Mouse (Mus musculus) olfactory bulb, adult 2 months (tissue): ENCODE measurements around the gene Sufu. TPM values are rescaled to one million over a fixed set of nuclear protein-coding genes. Genes with fewer than 3 reads are reported as not detected.

Experiments used
- H3K27ac ChIP-seq: fragments of 200-500 bp; 2 replicates; pipeline ENCODE4 v1.5.1; 2012; ENCODE audit warnings: low read depth, low read length; ENCODE audit not compliant: insufficient read depth
- H3K4me1 ChIP-seq: fragments of 200-500 bp; 2 replicates; pipeline ENCODE4 v1.6.1; 2012; ENCODE audit warnings: low read length; ENCODE audit not compliant: control insufficient read depth, insufficient read depth
- H3K4me3 ChIP-seq: fragments of 200-500 bp; 2 replicates; pipeline ENCODE4 v1.5.1; 2012; ENCODE audit warnings: mild to moderate bottlenecking, low read depth, low read length, moderate library complexity; ENCODE audit not compliant: insufficient read depth
- CTCF ChIP-seq: fragments of 200-500 bp; IDR thresholded peaks from 2 replicates; pipeline ENCODE4 v1.5.1; 2012; ENCODE audit warnings: low read depth, mild to moderate bottlenecking, low read length, moderate library complexity; ENCODE audit not compliant: insufficient read depth
- POLR2A ChIP-seq: fragments of 200-500 bp; IDR thresholded peaks from 2 replicates; pipeline ENCODE4 v1.6.1; 2012; ENCODE audit warnings: mild to moderate bottlenecking, low read depth, low read length, moderate library complexity; ENCODE audit not compliant: insufficient read depth
- WGBS: fragments of 180-500 bp; shearing (Covaris S2); methylation state at CpG from one replicate; pipeline ENCODE4 v1.1.7; 2018; 5-methylcytosine and 5-hydroxymethylcytosine counted together
- polyA plus RNA-seq: library from polyadenylated mRNA; stranded (reverse); fragments of >200 nt; gene quantifications from 2 replicates; pipeline ENCODE4 v1.2.4, GENCODE M21; 2012; ENCODE audit warnings: low replicate concordance; ENCODE audit not compliant: missing spikeins, insufficient read depth, insufficient read length

Sufu gene
- polyA plus RNA-seq, 1 experiment = not detected

- TF ChIP-seq CTCF (no peak), POLR2A (no peak)
- Histone ChIP-seq H3K27ac (no peak overlapping the region), H3K4me3 (no peak overlapping the region), H3K4me1 (peaks cover 20% of the 10 kb centered on the region)
- 71% methylated on average over 3 of the region's 3 CpGs for WGBS
Measured at GRCm38 (mm10) chr19:46516667-46517528, 120.2 kb downstream of the Sufu start.

DNA sequence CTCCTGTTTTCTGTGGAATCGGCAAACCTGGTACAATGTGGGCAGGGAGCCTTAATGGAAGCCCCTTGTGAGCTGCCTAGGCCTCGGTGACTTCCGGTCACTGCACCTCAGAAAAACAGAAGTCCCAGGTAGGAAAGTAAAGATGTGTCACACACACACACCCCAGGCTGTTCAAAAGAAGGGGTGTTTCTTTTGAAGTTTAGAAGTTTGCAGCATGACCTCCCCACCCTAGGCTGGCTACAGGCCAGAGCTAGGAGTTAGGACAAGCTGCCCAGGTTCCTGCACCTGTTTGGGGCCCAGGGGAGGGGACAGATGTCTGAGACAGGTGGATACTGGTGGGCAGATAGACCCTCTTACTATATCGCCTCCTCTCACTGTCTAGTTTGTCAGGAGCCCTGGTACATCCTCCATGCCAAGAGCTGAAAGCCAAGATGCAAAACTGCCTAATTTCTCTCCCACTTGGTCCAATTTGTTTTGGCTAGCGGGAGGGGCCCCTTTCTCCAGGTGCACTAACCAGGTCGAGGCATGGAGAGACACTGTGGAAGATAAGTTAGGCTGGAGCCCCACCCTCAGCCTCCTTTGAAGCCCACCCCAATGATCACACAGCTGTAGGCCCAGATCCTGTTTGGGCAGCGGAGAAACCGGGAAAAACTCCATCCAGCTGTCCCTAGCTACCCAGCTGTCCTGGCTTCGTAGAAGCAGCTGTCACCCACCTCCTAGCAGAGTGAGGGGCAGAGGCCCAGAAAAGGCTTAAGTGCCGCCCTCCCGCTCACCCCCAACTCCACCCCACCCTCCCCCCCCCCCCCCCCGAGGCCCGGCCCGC, 121.0 kb downstream of the Sufu start:
- WGBS = 32% methylated on average over 14 of the region's 14 CpGs
- TF ChIP-seq POLR2A (no peak), CTCF (no peak)
- no peak overlapping the region for H3K27ac ChIP-seq
- no peak overlapping the region for H3K4me3 ChIP-seq
- peaks cover 23% of the 10 kb centered on the region for H3K4me1 ChIP-seq

DNA sequence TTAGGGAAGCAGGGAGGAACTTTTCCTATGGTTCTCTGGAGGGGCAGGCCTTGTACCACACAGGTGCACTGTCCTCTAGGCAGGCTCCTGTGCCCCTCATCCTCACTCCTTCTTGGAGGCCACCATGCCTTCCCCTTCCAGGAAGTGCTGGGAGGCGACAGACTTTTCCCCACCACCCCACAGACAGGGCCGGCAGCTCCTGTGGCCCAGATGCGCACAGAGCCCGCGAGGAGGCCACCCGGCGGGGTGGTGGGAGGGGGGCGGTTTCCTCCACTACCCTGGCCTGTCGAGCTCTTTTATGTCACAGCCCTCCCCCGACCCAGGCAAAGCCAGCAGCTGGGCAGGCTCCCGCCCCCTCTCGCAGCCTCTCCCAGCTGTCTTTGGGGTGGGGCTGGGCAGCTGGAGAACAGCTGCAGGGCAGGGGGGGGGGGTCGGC, 121.7 kb downstream of the Sufu start:
- Histone ChIP-seq H3K4me1 (peaks cover 27% of the 10 kb centered on the region), H3K4me3 (no peak overlapping the region), H3K27ac (no peak overlapping the region)
- 2% methylated on average over 13 of the region's 13 CpGs for WGBS
- no peak for TF ChIP-seq CTCF
- TF ChIP-seq POLR2A = no peak

- peaks cover 34% of the 10 kb centered on the region for H3K4me1 ChIP-seq
- H3K4me3 ChIP-seq = no peak overlapping the region
- no peak for TF ChIP-seq POLR2A
- TF ChIP-seq CTCF = no peak
- H3K27ac ChIP-seq = no peak overlapping the region
- WGBS = 48% methylated on average over 5 of the region's 5 CpGs
Measured at GRCm38 (mm10) chr19:46518828-46519621, 122.3 kb downstream of the Sufu start.

- Histone ChIP-seq H3K4me1 (peaks cover 50% of the 10 kb centered on the region), H3K4me3 (no peak overlapping the region), H3K27ac (no peak overlapping the region)
- TF ChIP-seq POLR2A (no peak), CTCF (no peak)
Measured at GRCm38 (mm10) chr19:46521698-46522097, 125.0 kb downstream of the Sufu start.

DNA sequence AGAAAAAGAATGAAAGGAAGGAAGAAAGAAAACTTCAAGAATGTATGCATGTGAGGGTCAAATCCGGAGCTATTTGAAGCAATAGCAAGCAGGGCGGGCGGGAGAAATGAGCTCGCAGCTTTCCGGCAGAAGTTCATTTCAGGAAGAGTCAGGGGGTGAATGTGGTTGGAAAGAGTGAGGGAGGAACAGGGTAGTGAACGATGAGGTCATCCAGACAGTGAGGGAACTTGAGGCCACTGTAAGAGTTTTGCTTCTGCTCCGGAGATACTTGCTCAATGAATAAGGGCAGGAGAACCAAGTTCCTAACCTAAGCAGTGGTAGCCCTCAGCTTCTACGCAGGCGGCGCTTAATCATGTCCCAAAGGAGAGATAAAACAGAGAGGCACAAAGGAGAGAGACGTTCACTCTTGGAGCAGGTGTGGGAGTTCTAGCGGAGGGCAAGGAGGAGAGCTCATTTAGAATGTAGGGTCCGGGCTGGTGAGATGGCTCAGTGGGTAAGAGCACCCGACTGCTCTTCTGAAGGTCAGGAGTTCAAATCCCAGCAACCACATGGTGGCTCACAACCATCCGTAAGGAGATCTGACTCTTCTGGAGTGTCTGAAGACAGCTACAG, 125.8 kb downstream of the Sufu start:
- Histone ChIP-seq H3K27ac (no peak overlapping the region), H3K4me1 (peaks cover 48% of the 10 kb centered on the region), H3K4me3 (no peak overlapping the region)
- TF ChIP-seq POLR2A (no peak), CTCF (no peak)
- 61% methylated on average over 15 of the region's 15 CpGs for WGBS

DNA sequence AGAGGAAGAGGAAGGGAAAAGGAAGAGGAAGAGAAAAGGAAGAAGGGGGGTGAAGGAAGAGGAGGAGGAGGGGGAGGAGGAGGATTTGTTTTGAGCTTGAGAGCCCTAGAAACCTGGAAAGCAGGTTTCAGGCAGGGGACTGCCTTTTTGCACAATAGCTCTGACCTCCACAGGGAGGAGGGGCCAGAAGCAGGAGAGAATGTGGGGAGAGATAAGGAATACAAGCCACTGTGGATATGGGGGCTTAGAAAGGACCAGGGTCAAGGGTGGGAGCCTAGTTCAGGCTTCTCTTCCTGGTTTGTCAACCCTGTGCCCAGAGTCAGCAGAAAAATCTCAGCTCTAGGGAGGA, 126.4 kb downstream of the Sufu start:
- no peak for TF ChIP-seq POLR2A
- Histone ChIP-seq H3K4me1 (peaks cover 48% of the 10 kb centered on the region), H3K4me3 (peak overlapping the region; percentile 9; the same call in 1 of the 2 replicates), H3K27ac (peak overlapping the region; percentile 72)

DNA sequence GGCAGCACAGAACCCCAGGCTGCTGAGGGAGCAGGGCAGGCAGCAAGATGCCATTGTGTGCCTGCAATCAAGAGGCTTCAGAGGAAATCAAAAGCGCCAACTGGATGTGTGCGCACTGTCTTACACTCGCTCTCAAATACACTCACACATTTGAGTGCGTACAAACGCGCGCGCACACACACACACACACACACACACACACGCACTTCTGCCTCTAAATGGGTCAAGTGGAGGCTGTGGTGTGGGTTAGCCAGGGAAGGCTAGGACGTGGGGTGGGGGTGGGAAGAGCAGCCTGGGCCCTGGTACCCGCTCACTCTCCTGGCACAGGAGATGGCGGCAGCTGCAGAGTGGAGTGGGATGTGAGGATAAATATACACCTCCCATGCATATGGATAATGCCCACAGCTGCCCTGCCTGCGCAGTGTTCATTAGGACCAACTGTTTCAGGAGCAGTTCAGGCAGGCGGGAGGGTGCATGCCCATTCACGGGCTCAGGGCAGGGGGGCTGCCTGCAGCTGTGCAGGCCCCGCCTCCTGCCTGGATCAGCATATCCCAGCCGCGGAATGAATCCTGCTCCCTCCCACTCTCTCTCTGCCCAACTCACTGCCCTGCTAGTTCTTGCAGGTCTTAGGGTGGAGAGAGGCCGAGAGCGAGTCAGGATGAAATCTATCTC, 126.9 kb downstream of the Sufu start:
- no peak for TF ChIP-seq POLR2A
- TF ChIP-seq CTCF = no peak
- 11% methylated on average over 20 of the region's 20 CpGs for whole genome bisulfite sequencing
- H3K4me1 ChIP-seq = peaks cover 48% of the 10 kb centered on the region
- H3K27ac ChIP-seq = peak overlapping the region; percentile 72
- H3K4me3 ChIP-seq = peak overlapping the region; percentile 9
